Mouse (Mus musculus) adrenal gland (tissue): ENCODE results near the gene Nemp2.
"Not testable (repeated sequence)": the region's sequence is repeated elsewhere in the genome, so short reads cannot be mapped to it uniquely, and the experiment has no call there.

Source experiments
- intact Hi-C: fragments of 180-260 bp; cut with DNase I; formaldehyde crosslinking; loops from one replicate; pipeline ENCODE4 v1.15.1; 2025

The Nemp2 gene

GRCm38 (mm10) chr1:52652601-52653253 is 22.2 kb downstream of the Nemp2 start:
- intact Hi-C loops = no loop called here

- intact Hi-C loops = no loop called here
Observed at GRCm38 (mm10) chr1:52653366-52653765, 22.9 kb downstream of the Nemp2 start.

GRCm38 (mm10) chr1:52655153-52655552 is 24.6 kb downstream of the Nemp2 start:
- intact Hi-C loops = no loop called here

- intact Hi-C loops = no loop called here
Observed at GRCm38 (mm10) chr1:52658160-52658559, 27.7 kb downstream of the Nemp2 start.

GRCm38 (mm10) chr1:52660278-52660677 is 29.8 kb downstream of the Nemp2 start:
- intact Hi-C loops = no loop called here

- intact Hi-C loops = no loop called here
Observed at GRCm38 (mm10) chr1:52660765-52661164, 30.3 kb downstream of the Nemp2 start.

GRCm38 (mm10) chr1:52663228-52663627 is 32.7 kb downstream of the Nemp2 start:
- intact Hi-C loops = no loop called here

GRCm38 (mm10) chr1:52668743-52669323 is 38.3 kb downstream of the Nemp2 start:
- intact Hi-C loops = no loop called here

GRCm38 (mm10) chr1:52669931-52670330 is 39.4 kb downstream of the Nemp2 start:
- intact Hi-C loops = no loop called here

GRCm38 (mm10) chr1:52675561-52676551 is 45.4 kb downstream of the Nemp2 start:
- intact Hi-C loops = no loop called here

GRCm38 (mm10) chr1:52676621-52677020 is 46.1 kb downstream of the Nemp2 start:
- intact Hi-C loops = no loop called here

- intact Hi-C loops = no loop called here
Observed at GRCm38 (mm10) chr1:52683550-52683949, 53.0 kb downstream of the Nemp2 start.

- intact Hi-C loops = no loop called here
Observed at GRCm38 (mm10) chr1:52687636-52688035, 57.1 kb downstream of the Nemp2 start.

- intact Hi-C loops = not testable (repeated sequence)
Observed at GRCm38 (mm10) chr1:52694456-52694855, 64.0 kb downstream of the Nemp2 start.
